Mouse (Mus musculus): Measurements from ENCODE around the gene Qsox2.

DNA sequence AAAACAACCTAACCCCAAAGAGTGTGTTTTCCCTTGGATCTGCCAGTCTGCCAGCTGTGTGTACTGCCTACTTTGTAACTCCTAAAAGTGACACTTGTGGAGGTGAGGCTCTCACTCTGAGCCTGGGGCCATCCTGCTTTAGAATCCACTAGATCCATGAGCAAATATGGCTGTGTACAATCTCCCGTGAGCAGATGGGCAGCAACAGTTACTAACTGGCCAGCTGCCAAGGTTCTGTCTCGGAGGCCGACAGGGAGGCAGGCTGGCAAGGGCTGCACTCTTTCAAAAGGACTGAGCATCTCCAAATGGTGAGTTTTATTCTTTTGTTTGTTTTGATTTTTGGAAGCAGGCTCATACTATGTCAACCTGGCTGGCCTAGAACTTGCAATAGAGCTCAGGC lies 22.8 kb downstream of the Qsox2 start:
- no peak for TF ChIP-seq POLR2A (IDR thresholded peaks at IDR 0.05; ENCODE audit: insufficient read depth, low read length)
- no peak for TF ChIP-seq CTCF (IDR thresholded peaks at IDR 0.05; ENCODE audit: low read depth, low read length)
